Mouse (Mus musculus): ENCODE measurements around the gene Oat.

The Oat gene

DNA sequence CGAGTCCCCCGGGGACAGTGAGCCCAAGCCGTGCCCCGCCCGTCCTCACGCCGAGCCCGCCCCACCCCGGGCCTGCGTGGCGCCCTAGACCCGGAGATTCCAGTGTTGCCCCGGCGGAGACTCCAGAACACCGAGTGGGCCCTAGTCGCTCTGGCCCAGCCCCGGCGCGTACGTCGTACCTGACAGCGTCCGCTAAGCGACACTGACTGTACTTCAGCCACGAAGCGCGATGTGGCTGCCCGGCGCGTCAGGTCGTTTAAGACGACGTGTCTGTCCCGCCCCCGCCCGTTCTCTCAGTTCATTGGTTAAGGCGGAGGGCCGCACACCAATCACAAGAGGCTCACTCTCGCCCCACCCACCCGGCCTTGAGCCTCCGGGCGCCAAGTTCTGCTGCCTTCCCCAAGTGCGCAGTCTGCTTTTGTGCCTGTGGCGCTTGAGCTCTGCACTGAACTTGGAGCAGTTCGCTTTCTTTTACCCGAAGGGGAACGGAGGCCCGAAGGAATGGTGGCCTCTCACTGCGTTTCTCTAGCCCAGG is at the start of gene Oat:
TSS of gene Oat (minus strand) at position 283 of the 535 bp plus-strand sequence.
- peak; percentile 96 to 97 for DNase-seq

DNA sequence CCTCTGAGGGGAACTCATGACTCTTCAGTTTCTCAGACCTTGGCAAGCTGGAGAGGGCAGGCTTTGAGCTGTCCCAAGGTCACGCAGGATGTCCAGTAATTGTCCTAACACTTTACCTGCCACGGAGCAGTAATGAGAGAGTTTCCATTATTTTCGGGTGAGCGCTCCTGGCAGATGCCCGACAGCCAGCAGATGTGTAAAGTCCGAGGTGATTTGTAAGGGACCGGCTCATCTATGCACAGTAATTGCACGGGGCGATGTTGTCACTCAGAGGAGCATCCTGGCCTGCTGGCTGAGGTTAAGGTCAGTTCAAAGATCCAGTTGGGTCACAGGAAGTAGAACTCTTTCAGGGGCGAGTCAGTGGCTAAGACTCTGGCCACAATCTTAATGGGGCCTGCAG is 48.0 kb upstream of the Oat start:
- no peak for DNase-seq

DNA sequence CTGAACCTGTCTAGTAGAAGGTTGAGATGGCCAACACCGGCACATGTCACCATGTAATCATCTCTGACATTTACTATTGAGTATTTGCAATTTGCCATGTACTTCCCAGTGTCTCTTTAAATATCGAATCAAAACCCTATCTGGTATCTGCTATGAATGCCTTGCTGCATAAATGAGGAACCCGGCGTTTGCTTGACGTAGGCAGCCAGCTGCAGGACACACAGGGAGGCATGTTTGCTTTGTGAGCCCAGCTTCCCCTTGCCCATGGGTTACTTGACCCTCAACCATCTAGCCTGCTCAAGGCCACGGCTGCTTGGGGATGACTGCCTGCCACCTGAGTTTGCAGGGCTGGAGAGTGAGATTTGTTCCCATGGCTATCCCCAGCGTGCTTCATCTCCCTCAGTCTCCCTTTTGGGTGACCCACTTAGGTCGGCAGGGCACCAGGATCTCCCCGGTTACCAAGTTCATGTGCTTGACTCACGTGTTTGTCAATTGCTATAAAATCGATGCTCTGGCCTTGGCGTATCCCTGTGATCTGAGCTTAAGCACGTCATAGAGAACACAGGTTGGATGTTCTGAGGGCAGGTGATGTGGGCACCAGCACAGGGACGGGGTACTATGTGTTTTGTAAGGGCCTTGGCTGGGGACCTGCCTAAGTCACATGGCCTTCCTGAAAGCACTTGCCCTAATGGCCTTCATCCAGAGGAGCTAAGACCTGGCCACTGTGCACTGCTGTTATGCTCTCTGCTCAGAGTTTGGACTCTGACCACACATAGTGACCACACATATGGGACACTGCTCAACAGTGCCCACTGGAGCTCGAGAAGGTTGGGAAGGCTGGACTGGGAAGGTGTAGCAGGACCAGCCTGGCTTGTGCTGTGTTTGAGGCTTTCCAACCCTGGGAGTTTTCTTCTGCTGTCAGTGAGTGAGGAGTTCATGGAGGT is 44.0 kb upstream of the Oat start:
- no peak for DNase-seq

DNA sequence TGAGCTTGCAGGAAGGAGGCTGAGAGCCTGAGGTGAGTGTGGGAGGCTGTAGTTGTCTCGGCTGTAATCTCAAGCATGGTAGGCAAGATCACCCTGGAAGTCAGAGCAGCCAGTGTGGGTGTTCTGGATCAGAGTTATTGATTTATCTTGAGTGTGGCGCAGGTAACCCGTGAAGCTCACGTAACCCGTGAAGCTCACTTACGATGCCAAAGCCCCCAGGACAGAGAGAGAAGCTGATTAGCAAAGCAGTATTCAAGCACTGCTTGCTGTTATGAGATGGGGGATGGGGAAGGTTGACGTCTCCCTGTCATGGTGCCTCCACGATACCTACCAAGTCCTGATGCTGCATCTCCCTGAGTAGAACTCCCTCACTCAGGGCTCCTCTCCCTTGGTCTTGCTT is 43.4 kb upstream of the Oat start:
- no peak for DNase-seq

DNA sequence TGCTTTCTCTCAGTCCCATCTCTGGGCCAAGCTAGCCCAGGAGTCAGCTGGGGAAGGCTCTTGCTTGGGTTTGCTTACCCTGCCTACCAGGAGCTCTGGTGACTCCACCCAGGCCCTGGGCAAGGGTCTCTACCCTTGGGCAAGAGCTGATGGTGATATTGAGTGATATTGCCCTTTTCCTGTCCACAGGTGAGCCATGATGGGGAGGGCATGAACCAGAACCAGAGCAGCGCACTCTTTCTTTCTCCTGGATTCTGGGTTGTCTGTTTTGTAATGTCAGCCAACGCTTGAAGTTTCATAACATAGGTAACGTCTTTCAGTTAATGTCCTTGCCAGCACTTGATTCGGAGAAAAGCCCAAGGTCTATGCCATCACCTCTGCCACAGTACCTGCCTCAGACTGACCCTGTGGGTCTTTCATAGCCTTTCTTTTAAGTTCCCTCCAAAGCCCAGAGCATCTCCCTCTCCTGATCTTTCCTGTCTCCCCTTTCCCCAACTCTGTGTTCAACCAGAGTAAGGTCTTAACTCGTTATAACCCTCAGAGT is 40.9 kb upstream of the Oat start:
- DNase-seq: no peak

DNA sequence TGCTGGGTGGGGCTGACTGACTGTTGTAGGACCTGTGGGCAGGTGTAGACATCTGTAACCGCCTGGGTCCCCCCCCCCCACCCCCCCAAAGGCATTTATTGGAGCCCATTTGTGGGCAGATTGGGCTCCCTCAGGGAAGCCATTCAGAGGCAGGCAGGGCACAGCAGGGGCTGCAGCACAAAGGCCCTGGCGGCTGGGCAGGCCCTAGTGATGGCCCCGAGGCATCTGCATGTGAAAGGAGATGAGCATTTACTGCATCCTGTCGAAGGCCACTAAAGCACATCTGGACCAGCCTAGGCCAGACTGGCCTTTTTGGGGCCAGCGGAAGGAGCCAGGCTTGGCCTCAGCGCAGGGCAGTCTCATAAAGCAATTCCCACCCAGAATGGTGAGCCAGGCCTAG is 40.2 kb upstream of the Oat start:
- no peak for DNase-seq

DNA sequence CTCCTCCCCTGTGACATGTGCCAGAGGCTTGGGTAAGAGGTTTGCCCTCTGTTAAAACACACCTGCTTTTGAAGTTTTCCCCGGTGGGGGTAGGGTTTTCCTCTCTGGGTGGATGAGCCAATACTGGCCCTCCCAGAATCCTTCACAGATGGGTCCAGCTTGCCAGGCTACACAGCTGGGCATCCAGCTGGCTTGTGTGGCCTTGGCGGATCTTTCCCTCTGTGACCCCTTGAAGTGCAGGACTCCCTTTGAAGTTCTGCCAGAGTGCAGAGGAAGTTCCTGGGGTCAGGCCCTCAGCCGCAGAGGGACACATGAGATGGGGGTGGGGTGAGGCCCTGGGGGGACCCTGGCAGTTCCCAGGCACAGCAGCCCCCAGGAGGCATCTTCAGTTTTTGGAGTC is 39.1 kb upstream of the Oat start:
- DNase-seq: peak in 1 of 2 experiments; percentile 18

DNA sequence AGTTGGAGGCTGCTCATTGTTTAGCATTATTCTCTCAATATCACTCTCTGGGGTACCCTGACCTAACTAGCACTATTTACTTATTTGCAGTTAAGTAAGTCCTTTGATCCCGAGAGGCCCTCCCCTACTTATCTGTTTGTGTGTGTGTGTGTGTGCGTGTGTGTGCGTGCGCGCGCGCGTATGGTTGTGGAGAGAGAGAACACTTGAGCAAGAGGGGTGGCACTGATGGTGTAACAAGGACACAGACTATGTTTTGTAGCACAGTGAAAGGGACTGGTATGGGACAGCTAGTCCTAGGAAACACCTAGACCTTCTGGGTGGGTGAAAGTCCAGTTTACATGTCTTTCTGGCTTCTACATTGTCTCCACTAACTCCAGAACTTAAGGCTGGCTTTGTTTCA is 35.3 kb upstream of the Oat start:
- DNase-seq: no peak

DNA sequence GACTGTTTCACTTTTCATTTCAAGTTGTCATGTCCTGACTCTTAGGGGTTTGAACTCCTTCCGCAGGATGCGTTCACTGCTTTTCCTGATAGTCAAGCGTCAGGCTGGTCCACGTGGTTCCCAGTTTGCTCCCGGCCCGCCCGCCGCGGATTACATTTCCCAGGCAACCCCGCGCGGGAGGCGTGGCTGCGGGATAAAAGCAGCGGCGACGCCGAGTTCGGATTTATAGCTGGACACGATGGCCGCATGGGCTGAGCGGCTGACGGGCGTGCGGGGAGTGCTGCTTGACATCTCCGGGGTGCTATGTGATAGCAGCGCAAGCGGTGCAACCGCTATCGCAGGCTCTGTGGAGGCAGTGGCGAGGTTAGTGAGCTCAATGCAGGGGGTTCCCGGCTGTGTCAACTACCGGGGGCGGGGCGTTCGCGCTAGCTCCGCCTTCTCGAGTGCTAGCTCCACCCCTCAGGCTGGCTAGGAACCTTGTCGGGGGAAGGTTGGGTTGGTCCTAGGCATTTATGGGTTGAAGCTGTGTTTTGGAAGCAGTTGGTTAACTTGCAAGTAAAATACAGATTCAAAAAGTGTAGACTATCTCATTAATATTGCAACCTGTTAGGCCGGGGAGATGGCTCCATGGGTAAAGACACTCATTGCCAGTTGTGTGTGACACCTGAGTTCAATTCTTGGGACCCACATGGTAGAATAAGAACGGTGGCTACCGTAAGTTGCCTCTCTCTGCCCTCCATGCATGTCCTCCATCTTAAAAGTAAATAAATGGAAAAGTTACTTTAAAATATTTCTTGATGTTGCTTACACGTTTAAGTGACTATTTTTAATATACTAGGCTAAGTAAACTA is 34.5 kb upstream of the Oat start, which contains the start of gene Lhpp:
TSS of gene Lhpp (plus strand) at position 171 of the 851 bp plus-strand sequence.
- DNase-seq: peak; percentile 79 to 82

DNA sequence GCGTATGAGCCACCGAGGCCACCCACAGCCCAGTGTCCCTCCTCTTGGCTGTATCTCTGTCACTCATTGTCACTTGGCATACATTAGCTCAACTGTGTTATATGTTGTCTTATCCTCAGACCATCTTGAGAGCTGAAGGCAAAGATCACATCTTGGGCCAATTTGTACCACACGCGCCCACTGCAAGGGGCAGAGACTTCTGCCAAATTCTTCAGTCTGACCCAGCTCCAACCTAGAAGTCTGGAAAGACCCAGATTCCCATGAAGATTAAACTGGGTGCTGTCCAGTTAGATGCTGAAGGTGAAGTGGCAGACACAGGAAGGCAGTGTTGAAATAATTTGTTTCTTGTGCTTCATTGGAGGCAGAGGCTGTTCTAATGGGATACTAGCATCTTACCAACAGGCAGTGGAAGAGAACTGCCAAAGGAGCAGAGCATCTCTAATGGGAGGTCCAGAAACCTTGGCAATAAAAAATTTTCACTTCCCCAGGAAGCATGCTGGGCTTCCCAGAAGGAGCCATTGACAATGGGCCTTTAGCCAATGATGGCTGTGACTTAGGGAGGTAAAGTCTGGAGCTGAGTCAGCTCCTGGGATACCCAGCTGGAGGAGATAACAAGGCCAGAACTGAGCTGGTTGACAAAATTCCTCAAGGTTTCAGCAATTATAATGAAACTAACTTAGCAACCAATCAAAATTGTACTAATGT is 32.3 kb upstream of the Oat start:
- DNase-seq: no peak

DNA sequence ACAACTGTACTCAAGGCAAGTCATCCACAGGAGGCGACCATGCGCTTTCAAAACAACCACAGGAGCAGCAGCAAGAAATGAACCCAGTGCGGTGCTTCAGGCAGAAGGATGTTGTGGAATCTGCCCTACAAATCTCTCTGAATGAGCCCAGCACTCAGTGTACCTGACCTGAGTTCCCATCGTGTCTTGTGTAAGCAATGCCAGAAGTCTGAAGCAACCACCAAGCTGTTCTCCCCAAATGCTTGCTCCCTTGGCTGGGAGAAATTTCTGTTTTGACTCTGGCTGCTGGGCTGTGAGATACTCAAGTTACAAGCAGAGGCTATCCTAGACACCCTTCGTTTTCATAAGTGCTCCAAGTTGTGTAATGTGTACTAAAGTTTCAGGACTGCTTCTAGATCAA is 29.5 kb upstream of the Oat start:
- peak in 1 of 2 experiments; percentile 10 for DNase-seq

DNA sequence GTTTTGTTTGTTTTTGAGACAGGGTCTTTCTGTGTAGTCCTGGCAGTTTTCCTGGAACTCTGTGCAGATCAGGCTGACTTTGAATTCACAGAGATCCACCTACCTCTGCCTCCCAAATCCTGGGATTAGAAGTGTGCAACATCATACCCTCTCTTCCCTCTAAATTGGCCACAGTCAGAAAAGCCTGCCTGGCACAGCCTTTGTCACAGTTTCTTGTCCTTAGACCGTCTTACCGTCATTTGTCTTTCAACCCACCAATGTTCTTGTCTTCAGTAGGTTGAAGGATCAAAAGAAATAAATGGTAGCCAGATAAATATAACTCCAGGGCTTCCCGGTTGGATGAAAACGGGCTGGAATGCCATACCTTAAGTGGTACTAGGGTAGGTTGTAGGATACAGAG is 28.5 kb upstream of the Oat start:
- DNase-seq: no peak

DNA sequence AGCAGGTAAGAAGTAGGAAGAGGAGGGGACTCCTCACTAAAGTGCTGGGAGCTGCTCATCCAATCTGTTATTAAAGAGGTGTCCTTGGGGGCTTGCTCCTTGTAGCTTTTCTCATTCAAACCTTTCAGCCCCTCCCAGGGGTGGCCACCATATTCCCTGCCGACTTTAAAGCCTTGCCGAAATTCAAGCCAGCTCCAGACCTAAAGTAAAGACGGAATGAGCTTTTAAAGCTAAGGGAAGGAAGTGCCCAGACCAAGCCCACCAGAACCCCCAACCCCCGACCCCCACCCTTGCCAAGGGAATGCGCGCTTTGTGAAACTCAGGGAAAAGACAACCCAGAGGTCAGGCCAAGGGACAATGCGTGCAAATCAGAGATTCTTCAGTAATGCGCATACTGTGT is 24.7 kb upstream of the Oat start:
- DNase-seq: no peak

DNA sequence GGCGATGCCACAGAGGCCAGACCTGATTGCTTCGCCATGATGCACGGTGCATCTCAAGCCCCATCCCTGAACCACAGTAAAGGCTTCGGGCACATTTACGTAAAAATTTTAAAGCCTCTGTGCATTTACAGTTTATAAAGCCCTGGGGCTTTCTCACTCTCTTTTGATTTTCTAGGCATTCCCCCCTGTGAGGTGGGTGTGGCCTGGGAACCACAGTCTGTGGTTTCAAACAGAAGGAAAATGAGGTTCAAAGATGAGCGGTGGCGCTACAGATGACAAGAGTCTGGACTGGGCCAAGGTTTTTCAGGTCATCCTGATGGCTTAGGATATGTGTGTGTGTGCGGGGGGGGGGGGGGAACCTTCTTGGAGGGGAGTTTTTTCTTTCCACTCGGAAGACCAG is 23.8 kb upstream of the Oat start:
- no peak for DNase-seq

DNA sequence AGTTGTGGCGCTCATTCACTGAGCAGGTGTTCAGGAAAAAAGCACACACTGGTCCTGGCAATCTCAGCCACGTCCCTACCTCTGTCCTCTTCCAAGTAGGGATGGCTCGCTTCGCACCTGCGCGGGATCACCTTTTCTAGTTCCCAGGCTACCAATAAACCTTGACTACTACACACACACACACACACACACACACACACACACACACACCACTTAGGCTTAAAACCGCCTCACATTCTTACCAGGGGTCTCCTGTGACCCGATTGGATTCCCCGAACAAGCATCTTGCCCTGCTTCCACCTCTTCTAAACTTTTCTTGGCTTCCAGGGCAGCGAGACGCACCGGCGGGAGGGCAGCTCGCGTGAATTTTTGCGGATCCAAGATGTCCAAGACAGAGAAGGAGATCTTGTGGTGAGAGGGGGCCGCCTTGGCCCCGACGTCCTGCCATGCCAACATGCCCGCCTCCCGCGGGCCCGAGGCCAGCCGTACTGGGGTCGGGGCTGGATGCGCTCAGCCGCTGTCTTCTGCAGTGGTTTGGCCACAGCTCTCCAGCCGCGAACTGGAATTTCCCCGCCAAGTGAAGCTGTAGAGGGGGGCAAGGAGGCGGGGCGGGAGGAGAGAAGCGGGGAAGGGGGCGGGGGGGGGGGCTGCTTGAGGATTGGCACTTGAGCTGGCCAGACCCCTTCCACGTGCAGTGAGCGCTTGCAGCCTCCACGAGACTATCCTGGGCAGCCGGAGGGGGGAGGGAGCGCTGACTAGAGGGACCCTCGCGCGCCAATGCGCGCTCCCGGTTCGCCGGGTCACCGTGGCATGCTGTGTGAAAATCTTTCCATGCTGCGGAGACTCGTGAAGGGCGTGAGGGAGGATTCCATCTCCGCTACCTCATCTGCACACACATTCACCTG is 23.1 kb upstream of the Oat start, which contains the start of gene Nkx1-2:
TSS of gene Nkx1-2 (minus strand) at position 567 of the 905 bp plus-strand sequence.
- no peak for DNase-seq

DNA sequence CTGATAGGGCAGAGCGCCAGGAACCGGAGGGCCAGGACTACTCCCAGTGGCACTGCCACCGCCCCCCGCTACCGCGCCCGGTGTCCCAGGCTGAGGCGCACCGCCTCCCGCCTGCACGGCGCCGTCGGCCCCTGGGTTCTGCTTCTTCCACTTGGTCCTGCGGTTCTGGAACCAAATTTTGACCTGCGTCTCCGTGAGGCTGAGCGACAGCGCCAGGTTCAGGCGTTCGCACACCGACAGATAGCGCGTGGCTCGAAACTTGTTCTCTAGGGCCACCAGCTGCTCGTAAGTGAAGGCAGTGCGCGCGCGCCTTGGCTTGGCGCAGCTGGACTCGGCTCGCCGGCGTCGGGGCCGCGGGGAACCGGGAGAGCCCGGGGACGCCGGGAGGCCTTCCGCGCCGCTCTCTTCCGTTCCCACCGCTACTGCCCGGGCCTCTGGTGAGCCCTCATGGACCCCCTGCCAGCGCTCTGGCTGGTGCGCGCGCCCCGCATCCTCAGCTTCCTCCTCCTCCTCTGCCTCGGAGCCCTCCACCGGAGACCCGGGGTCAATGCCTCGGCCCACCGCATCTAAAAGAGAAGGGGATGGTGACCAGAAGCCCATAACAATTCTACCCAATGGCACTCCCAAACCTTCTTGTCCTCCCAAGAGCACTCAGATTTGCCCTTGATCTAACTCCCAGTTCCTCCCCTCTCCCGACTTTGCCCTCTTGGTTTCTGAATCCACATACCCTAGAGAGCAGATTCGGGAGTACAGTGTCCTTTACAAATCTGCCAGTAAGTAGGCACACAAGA is 21.2 kb upstream of the Oat start:
- DNase-seq: no peak

DNA sequence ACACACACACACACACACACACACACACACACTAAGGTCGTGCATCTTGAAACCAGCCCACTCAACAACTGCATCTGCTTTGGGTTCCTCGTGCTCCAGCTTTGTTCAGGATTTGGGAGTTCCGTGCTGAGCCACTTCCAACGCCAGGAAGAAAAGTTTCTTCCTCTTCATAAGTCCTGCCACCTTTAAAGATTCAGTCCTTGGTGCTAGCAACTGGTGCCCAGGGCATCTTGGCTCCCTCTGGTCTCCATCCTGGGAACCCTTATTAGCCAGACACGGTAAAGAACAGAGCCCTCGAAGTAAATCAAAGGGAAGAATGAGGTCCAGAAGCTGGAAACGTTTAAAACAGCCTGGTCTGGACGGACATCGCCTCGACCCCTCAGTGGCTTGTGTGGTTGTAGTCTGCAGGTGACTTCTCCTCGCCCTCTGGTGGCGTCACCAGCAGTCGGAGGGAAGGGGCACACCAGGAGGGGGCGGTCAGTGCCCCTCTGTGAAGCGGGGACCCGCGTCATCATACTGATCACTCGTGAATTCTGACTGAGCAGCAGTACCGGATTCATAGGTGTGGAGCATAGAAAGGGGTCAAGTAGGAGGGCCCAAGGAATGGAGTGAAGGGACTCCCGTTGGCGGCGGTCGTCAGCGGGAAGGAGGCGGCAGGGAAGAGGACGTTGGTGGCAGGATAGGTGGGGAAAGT is 20.5 kb upstream of the Oat start:
- DNase-seq: no peak

DNA sequence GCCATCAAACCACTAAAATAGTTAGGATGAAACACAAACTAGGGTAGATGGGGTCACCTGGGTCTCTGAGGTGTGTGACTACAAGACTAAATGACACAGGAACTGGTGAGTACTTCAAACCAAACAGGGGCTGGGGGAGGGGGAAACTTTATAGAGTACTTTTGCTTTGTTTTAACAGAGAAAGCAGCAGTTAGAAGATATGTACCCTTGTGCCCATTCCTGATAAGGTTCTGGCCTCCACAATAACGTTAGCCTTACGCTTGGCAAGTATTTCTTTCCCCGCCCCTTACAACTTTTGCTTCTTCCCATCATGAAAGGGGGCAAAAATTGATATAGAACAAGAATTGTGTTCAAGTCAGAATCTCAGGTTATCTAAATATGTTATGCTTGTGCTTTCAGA is 19.6 kb upstream of the Oat start:
- DNase-seq: no peak

DNA sequence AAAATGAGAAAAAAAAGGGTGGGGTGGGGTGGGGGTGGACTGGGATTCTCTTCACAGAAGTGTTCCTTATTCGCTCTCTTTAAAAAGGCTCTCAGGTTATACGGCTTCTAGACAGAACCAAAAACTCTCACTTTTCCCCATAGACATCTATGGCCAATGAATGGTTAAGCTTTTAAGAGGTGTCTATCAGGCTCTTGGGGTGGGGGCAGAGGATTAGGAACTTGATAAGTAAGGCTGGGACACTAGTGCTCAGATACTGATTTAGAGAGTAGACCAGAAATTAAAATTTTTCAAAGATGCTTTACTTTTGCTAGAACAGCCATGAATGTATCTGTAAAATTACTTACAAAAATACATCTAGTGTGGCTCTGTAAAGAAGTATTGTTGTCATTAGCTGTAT is 18.1 kb upstream of the Oat start:
- DNase-seq: no peak

DNA sequence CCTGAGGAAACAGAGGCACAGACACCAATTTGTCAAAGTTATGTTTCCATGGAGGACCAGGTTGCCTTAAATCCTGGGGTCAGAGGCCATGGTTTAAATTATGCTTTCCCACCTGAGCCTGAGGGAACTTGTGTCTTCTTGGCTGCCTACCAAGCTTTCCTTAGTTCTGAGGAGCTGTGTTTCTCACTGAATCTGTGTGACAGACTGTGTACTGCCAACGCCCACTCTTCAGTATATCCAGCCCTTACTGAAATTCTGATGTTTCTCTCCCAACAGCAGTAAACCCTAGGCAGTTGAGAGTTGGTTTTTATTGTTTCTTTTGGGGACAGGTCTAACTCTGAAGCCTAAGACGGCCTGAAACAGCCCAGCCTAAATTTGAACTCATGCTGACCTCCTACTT is 17.6 kb upstream of the Oat start:
- DNase-seq: no peak

Data from lung, adult 18-20 months (tissue).